Mouse (Mus musculus): ENCODE measurements around the gene Awat1. TPM values are rescaled to one million over a fixed set of nuclear protein-coding genes. Genes with fewer than 3 reads are reported as not detected.

Awat1 gene
- not detected for polyA plus RNA-seq (2015; fragmentation: Illumina TruSeq; extraction: RNeasy Lipid Tissue Mini Kit (QIAGEN cat#74804); ENCODE audit: insufficient read depth, low replicate concordance)

GRCm38 (mm10) chrX:100571951-100572350 is at the start of gene Awat1:
Gene Awat1 (plus strand): TSS chrX:100572251.

GRCm38 (mm10) chrX:100524471-100524870 is 47.6 kb upstream of the Awat1 start, which contains the start of gene Dgat2l6:
Gene Dgat2l6 (plus strand): TSS chrX:100524838.

GRCm38 (mm10) chrX:100594791-100595190 is 22.7 kb downstream of the Awat1 start, which contains the start of gene P2ry4:
Gene P2ry4 (minus strand): TSS chrX:100594869.

GRCm38 (mm10) chrX:100605314-100605713 is 33.3 kb downstream of the Awat1 start, which contains the start of gene Arr3:
Gene Arr3 (plus strand): TSS chrX:100605497.

GRCm38 (mm10) chrX:100625546-100625801 is 53.4 kb downstream of the Awat1 start, which contains the start of gene Kif4:
Gene Kif4 (plus strand): TSS chrX:100625737.

GRCm38 (mm10) chrX:100625802-100626793 is 54.0 kb downstream of the Awat1 start, which contains the start of gene Pdzd11:
Gene Pdzd11 (minus strand): TSS chrX:100626568.

Other genes with a start within 250 kb of the Awat1 start
- not detected for gene Otud6a, start 143.2 kb upstream of the Awat1 start, polyA plus RNA-seq (2015; fragmentation: Illumina TruSeq; extraction: RNeasy Lipid Tissue Mini Kit (QIAGEN cat#74804); ENCODE audit: insufficient read depth, low replicate concordance)
- gene Awat2, start 129.5 kb upstream of the Awat1 start, polyA plus RNA-seq (2015; fragmentation: Illumina TruSeq; extraction: RNeasy Lipid Tissue Mini Kit (QIAGEN cat#74804); ENCODE audit: insufficient read depth, low replicate concordance) = 0.76 TPM
- 94.9 TPM for gene Igbp1, start 78.0 kb upstream of the Awat1 start, polyA plus RNA-seq (2015; fragmentation: Illumina TruSeq; extraction: RNeasy Lipid Tissue Mini Kit (QIAGEN cat#74804); ENCODE audit: insufficient read depth, low replicate concordance)
- gene Dgat2l6, start 47.4 kb upstream of the Awat1 start, polyA plus RNA-seq (2015; fragmentation: Illumina TruSeq; extraction: RNeasy Lipid Tissue Mini Kit (QIAGEN cat#74804); ENCODE audit: insufficient read depth, low replicate concordance) = not detected
- not detected for gene P2ry4, start 22.6 kb downstream of the Awat1 start, polyA plus RNA-seq (2015; fragmentation: Illumina TruSeq; extraction: RNeasy Lipid Tissue Mini Kit (QIAGEN cat#74804); ENCODE audit: insufficient read depth, low replicate concordance)
- gene Arr3, start 33.2 kb downstream of the Awat1 start, polyA plus RNA-seq (2015; fragmentation: Illumina TruSeq; extraction: RNeasy Lipid Tissue Mini Kit (QIAGEN cat#74804); ENCODE audit: insufficient read depth, low replicate concordance) = not detected
- gene Kif4, start 53.5 kb downstream of the Awat1 start, polyA plus RNA-seq (2015; fragmentation: Illumina TruSeq; extraction: RNeasy Lipid Tissue Mini Kit (QIAGEN cat#74804); ENCODE audit: insufficient read depth, low replicate concordance) = 6.6 TPM
- gene Pdzd11, start 54.3 kb downstream of the Awat1 start, polyA plus RNA-seq (2015; fragmentation: Illumina TruSeq; extraction: RNeasy Lipid Tissue Mini Kit (QIAGEN cat#74804); ENCODE audit: insufficient read depth, low replicate concordance) = 40.2 TPM
- 204 TPM for gene Gdpd2, start 157.6 kb downstream of the Awat1 start, polyA plus RNA-seq (2015; fragmentation: Illumina TruSeq; extraction: RNeasy Lipid Tissue Mini Kit (QIAGEN cat#74804); ENCODE audit: insufficient read depth, low replicate concordance)
- 10.6 TPM for gene Dlg3, start 195.5 kb downstream of the Awat1 start, polyA plus RNA-seq (2015; fragmentation: Illumina TruSeq; extraction: RNeasy Lipid Tissue Mini Kit (QIAGEN cat#74804); ENCODE audit: insufficient read depth, low replicate concordance)